Mouse (Mus musculus) frontal cortex, postnatal 14 days (tissue): ENCODE results near the gene Spsb4.

ENCODE experiments used
- DNase-seq, 2 experiments: peaks; one replicate each; pipeline ENCODE4 v3.0.0; 2022; ENCODE audit warnings: low spot score in 2 of 2

Spsb4 gene

DNA sequence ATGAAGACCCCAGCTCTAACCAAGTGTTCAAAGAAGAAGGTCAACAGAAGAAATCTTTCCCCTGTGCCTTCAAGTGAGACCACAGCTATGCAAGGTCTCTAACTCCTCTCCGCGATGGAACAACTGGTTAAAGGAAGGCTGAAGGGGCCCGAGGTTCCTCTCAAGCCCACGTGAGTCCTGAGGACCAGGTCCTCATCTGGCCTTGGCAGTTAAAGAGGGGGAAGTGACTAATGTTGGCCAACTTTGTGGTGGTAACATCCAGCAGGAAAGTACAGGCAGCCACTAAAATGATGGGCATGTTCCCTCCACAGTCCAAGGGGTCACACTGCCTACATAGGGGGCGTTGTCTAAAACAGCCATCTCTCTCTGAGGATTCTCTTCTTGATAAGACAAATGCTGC lies 118.9 kb downstream of the Spsb4 start:
- no peak for DNase-seq

DNA sequence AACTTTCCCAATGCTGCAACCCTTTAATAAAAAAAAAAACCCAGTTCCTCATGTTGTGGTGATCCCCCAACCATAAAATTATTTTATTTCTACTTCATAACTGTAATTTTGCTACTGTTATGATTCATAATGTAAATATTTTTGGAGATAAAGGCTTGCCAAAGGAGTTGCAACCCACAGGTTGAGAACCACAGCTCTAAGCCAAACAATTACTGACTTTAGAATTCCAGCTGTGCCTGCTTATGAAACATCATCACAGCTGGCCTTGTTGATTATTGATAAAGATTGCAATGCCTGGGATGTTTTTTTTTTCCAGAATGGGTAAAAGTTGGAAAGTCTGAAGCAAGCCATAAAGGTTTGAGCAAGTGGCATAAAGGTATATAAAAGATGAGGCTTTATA lies 119.6 kb downstream of the Spsb4 start:
- no peak for DNase-seq

DNA sequence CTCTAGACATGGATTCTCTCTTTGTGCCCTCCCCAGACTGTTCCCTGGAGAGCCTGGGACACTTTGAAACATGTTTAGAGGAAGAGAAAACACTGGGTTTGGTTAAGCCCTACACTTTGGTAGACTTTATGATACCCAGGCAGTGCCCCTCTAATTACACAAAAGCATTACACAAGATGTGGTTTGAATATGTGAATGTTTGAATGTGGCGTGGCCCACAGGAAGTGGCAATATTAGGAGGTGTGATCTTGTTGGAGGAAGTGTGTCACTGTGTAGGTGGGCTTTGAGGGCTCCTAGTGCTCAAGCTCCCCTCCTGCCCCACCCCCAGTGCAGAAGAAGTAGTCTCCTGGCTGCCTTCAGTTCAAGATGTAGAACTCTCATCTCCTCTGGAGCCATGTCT lies 122.0 kb downstream of the Spsb4 start:
- no peak for DNase-seq

DNA sequence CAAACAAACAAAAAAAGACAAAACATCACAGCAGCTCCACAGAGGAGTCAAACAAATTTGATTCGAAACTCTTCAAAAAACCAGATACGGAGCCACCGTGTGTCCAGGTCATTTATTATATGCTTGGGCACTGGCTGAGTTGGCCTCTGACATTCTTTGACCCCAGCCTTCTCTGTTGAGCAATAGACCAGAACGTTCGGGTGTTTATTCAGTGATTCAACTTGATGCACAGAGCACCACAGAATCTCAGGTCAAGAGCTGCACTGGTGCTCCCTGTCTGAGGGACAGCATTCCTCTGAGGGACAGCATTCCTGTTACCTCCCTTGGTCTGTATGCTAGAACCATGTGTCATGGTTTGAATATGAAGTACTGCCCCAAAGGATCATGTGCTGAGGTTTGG lies 125.1 kb downstream of the Spsb4 start:
- DNase-seq = no peak
